Mouse (Mus musculus): ENCODE measurements around the gene Scn8a.

GRCm38 (mm10) chr15:100983427-100984153 lies 113.9 kb downstream of the Scn8a start:
- no peak for TF ChIP-seq CTCF (IDR thresholded peaks at IDR 0.05; ENCODE audit: low read depth, low read length)
- no peak for TF ChIP-seq POLR2A (IDR thresholded peaks at IDR 0.05; ENCODE audit: borderline replicate concordance, low read depth, low read length)
